Mouse (Mus musculus) limb, embryonic 12.5 days (tissue): Measurements from ENCODE around the gene Gm48552. TPM values are rescaled to one million over a fixed set of nuclear protein-coding genes. Genes with fewer than 3 reads are reported as not detected.
A peak's percentile ranks its signal among the peaks of the same experiment; 100 is the strongest.

Experiments used
- ATAC-seq: fragments of 200-750 bp; cut with Nextera tagmentation; 2 replicates; pipeline ENCODE4 v1.8.0; 2017; ENCODE audit warnings: low read depth, moderate TSS enrichment; ENCODE audit not compliant: insufficient number of reproducible peaks, insufficient read depth, low FRiP score, low TSS enrichment
- H3K27ac ChIP-seq: fragments of 300-500 bp; sonication (generic); 2 replicates; pipeline ENCODE4 v1.5.1; 2016; ENCODE audit warnings: mild to moderate bottlenecking, moderate library complexity
- H3K27me3 ChIP-seq: fragments of 300-500 bp; sonication (generic); 2 replicates; pipeline ENCODE4 v1.6.1; 2016; ENCODE audit warnings: mild to moderate bottlenecking, moderate library complexity
- H3K36me3 ChIP-seq: fragments of 300-500 bp; sonication (generic); 2 replicates; pipeline ENCODE4 v1.6.1; 2016; ENCODE audit warnings: mild to moderate bottlenecking, moderate library complexity
- H3K4me1 ChIP-seq: fragments of 300-500 bp; sonication (generic); replicated peaks from 2 replicates; pipeline ENCODE4 v1.6.1; 2016
- H3K4me2 ChIP-seq: fragments of 300-500 bp; sonication (generic); 2 replicates; pipeline ENCODE4 v1.6.1; 2016; ENCODE audit warnings: mild to moderate bottlenecking, moderate library complexity
- H3K4me3 ChIP-seq: fragments of 300-500 bp; sonication (generic); replicated peaks from 2 replicates; pipeline ENCODE4 v1.5.1; 2016; ENCODE audit warnings: mild to moderate bottlenecking
- H3K9ac ChIP-seq: fragments of 300-500 bp; sonication (generic); replicated peaks from 2 replicates; pipeline ENCODE4 v1.6.1; 2016; ENCODE audit warnings: mild to moderate bottlenecking, moderate library complexity
- H3K9me3 ChIP-seq: fragments of 300-500 bp; sonication (generic); 2 replicates; pipeline ENCODE4 v1.6.1; 2016; ENCODE audit warnings: mild to moderate bottlenecking, moderate library complexity
- WGBS: fragments of 180-500 bp; shearing (Covaris S2); methylation state at CpG from one replicate; pipeline ENCODE4 v1.1.7; 2016; 5-methylcytosine and 5-hydroxymethylcytosine counted together
- polyA plus RNA-seq: library from polyadenylated mRNA; unstranded; fragments of >200 nt; fragmentation: Nextera tagmentation; extraction: Ambion mirVana; gene quantifications from 2 replicates; pipeline ENCODE4 v1.2.1, GENCODE M21; 2016

The Gm48552 gene
- polyA plus RNA-seq, 1 experiment from 2014 or later = 3.1 TPM

- Histone ChIP-seq H3K9ac (no peak overlapping the region), H3K4me2 (no peak overlapping the region), H3K27me3 (0 out of 2 replicates have a peak, but pooled peaks cover 2% of the 10 kb centered on the region), H3K4me3 (no peak overlapping the region), H3K9me3 (no peaks in the 10 kb centered on the region), H3K27ac (peak overlapping the region; percentile 86), H3K36me3 (peaks cover 22% of the 10 kb centered on the region), H3K4me1 (peaks cover 83% of the 10 kb centered on the region)
- no peak for ATAC-seq
- WGBS = 73% methylated on average over 17 of the region's 17 CpGs
Observed at GRCm38 (mm10) chr10:81415549-81416310, 26.9 kb downstream of the Gm48552 start.

- Histone ChIP-seq H3K4me1 (peaks cover 74% of the 10 kb centered on the region), H3K27me3 (0 out of 2 replicates have a peak, but pooled peaks cover 8% of the 10 kb centered on the region), H3K36me3 (peaks cover 16% of the 10 kb centered on the region), H3K9ac (peak overlapping the region; percentile 55), H3K4me2 (peak overlapping the region; percentile 80), H3K27ac (peak overlapping the region; percentile 86), H3K4me3 (peak overlapping the region; percentile 41), H3K9me3 (no peaks in the 10 kb centered on the region)
- ATAC-seq = peak; percentile 43
- 1% methylated on average over 25 of the region's 26 CpGs for WGBS
Observed at GRCm38 (mm10) chr10:81416581-81417226, 27.9 kb downstream of the Gm48552 start.

- Histone ChIP-seq H3K4me2 (peak overlapping the region; percentile 80), H3K4me3 (peak overlapping the region; percentile 41), H3K36me3 (peaks cover 14% of the 10 kb centered on the region), H3K27ac (peak overlapping the region; percentile 86), H3K9me3 (no peaks in the 10 kb centered on the region), H3K4me1 (peaks cover 66% of the 10 kb centered on the region), H3K9ac (peak overlapping the region; percentile 55), H3K27me3 (0 out of 2 replicates have a peak, but pooled peaks cover 14% of the 10 kb centered on the region)
- 42% methylated on average over 12 of the region's 12 CpGs for WGBS
- no peak for ATAC-seq
Observed at GRCm38 (mm10) chr10:81417227-81418215, 28.7 kb downstream of the Gm48552 start.

GRCm38 (mm10) chr10:81418216-81419070 lies 29.6 kb downstream of the Gm48552 start:
- no peaks in the 10 kb centered on the region for H3K9me3 ChIP-seq
- H3K4me1 ChIP-seq = peaks cover 58% of the 10 kb centered on the region
- no peak overlapping the region for H3K4me2 ChIP-seq
- no peak overlapping the region for H3K9ac ChIP-seq
- H3K36me3 ChIP-seq = peaks cover 14% of the 10 kb centered on the region
- WGBS = 54% methylated on average over 11 of the region's 11 CpGs
- peaks cover 17% of the 10 kb centered on the region for H3K27me3 ChIP-seq
- no peak overlapping the region for H3K4me3 ChIP-seq
- ATAC-seq = no peak
- no peak overlapping the region for H3K27ac ChIP-seq

DNA sequence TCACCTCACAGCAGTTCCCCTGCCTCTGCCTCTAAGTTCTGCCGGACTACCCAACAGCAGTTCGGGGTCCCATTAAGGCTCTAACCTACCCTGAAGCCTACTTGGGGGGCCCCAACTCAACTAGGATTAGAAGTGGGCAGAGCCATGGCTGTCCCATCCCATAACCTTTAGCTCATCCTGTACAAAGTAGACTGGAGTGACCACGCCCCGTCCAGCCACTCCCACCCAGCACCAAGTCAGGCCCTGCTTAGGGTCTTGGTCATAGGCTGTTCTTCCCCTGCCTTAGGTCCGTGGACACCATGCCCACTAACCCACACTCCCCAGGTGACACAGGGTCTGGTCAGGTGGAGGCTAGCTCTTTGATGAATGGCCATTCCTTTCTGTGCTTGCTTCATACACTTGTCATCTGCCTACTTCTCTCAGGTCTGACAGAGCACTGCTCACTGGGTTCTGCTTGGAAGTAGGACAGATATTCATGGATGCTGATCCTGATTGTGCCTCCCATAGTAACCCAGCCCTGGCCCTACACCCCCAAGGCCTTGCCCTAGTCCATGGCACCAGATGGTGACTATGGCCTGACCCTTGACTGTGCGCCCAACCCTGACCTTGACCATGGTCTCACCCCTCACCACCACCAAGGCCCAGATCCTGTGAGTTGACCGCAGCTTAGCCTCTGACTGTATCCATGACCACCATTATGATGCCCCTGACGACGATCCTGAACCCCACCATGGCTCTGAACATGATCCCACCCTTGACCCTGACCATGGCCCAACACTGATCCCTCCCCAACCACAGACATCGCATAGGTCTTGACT lies 30.5 kb downstream of the Gm48552 start:
- no peak overlapping the region for H3K9ac ChIP-seq
- ATAC-seq = no peak
- no peak overlapping the region for H3K4me2 ChIP-seq
- no peak overlapping the region for H3K27ac ChIP-seq
- H3K9me3 ChIP-seq = no peaks in the 10 kb centered on the region
- peaks cover 14% of the 10 kb centered on the region for H3K36me3 ChIP-seq
- peaks cover 55% of the 10 kb centered on the region for H3K4me1 ChIP-seq
- WGBS = 89% methylated on average over 10 of the region's 10 CpGs
- H3K4me3 ChIP-seq = no peak overlapping the region
- H3K27me3 ChIP-seq = peaks cover 26% of the 10 kb centered on the region

- ATAC-seq = no peak
- no peak overlapping the region for H3K27ac ChIP-seq
- no peaks in the 10 kb centered on the region for H3K9me3 ChIP-seq
- WGBS = 84% methylated on average over 40 of the region's 40 CpGs
- H3K36me3 ChIP-seq = peaks cover 14% of the 10 kb centered on the region
- peaks cover 55% of the 10 kb centered on the region for H3K4me1 ChIP-seq
- H3K4me2 ChIP-seq = no peak overlapping the region
- H3K27me3 ChIP-seq = peaks cover 36% of the 10 kb centered on the region
- peak overlapping the region; percentile 2; the same call in 1 of the 2 replicates for H3K4me3 ChIP-seq
- no peak overlapping the region for H3K9ac ChIP-seq
Observed at GRCm38 (mm10) chr10:81420191-81420767, 31.5 kb downstream of the Gm48552 start.

GRCm38 (mm10) chr10:81421041-81421796 lies 32.4 kb downstream of the Gm48552 start:
- no peak for ATAC-seq
- H3K9me3 ChIP-seq = no peaks in the 10 kb centered on the region
- no peak overlapping the region for H3K4me2 ChIP-seq
- WGBS = 79% methylated on average over 4 of the region's 4 CpGs
- H3K9ac ChIP-seq = 0 out of 2 replicates have a peak overlapping the region, but pooled peaks have one; percentile 44
- peaks cover 45% of the 10 kb centered on the region for H3K27me3 ChIP-seq
- no peak overlapping the region for H3K27ac ChIP-seq
- H3K36me3 ChIP-seq = peaks cover 14% of the 10 kb centered on the region
- peaks cover 55% of the 10 kb centered on the region for H3K4me1 ChIP-seq
- H3K4me3 ChIP-seq = no peak overlapping the region

- ATAC-seq = no peak
- peaks cover 55% of the 10 kb centered on the region for H3K4me1 ChIP-seq
- peaks cover 50% of the 10 kb centered on the region for H3K27me3 ChIP-seq
- WGBS = 85% methylated on average over 5 of the region's 5 CpGs
- 0 out of 2 replicates have a peak overlapping the region, but pooled peaks have one; percentile 44 for H3K9ac ChIP-seq
- peaks cover 14% of the 10 kb centered on the region for H3K36me3 ChIP-seq
- no peaks in the 10 kb centered on the region for H3K9me3 ChIP-seq
- no peak overlapping the region for H3K4me2 ChIP-seq
- H3K27ac ChIP-seq = no peak overlapping the region
- no peak overlapping the region for H3K4me3 ChIP-seq
Observed at GRCm38 (mm10) chr10:81421797-81422100, 32.9 kb downstream of the Gm48552 start.

DNA sequence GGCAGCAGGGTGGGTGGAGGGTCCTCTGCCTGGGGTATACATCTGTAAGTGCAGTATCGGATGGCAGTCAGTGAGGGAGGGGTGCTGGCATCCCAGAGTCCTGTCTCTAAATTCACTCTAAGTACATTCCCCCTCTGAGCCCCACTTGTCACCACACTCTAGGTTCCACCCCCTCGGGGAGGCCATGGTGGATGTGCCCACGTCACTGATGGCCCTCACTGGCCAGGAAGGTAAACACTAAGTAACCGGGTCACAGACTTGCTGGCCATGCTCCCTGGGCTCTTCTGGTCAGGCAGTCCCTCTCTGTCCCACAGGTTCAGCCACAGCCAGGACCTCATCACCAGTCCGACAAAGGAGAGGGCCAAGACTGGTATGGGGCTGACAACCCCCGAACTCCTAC lies 33.4 kb downstream of the Gm48552 start:
- H3K4me2 ChIP-seq = no peak overlapping the region
- 0 out of 2 replicates have a peak overlapping the region, but pooled peaks have one; percentile 44 for H3K9ac ChIP-seq
- no peak overlapping the region for H3K4me3 ChIP-seq
- peaks cover 14% of the 10 kb centered on the region for H3K36me3 ChIP-seq
- H3K27me3 ChIP-seq = peaks cover 55% of the 10 kb centered on the region
- H3K27ac ChIP-seq = no peak overlapping the region
- ATAC-seq = no peak
- 78% methylated on average over 6 of the region's 6 CpGs for WGBS
- H3K9me3 ChIP-seq = no peaks in the 10 kb centered on the region
- H3K4me1 ChIP-seq = peaks cover 55% of the 10 kb centered on the region
